Mouse (Mus musculus) adrenal gland, postnatal 4 days (tissue): Measurements from ENCODE around the gene Bdkrb2. TPM values are rescaled to one million over a fixed set of nuclear protein-coding genes. Genes with fewer than 3 reads are reported as not detected.

Source experiments
- DNase-seq, 2 experiments: peaks; one replicate each; pipeline ENCODE4 v3.0.0; 2021 to 2022; ENCODE audit warnings: low spot score in 2 of 2, mixed read lengths in 2 of 2
- total RNA-seq, 2 experiments: library from RNA; stranded (reverse); gene quantifications; 2 replicates each; pipeline ENCODE4 v1.2.3; 2021

Gene Bdkrb2
- total RNA-seq, 2 experiments from 2014 or later = 9.6 to 10.7 TPM

GRCm38 (mm10) chr12:105584851-105585250 lies 21.8 kb downstream of the Bdkrb2 start:
- peak; percentile 45 to 63 for DNase-seq

GRCm38 (mm10) chr12:105587526-105587925 lies 24.5 kb downstream of the Bdkrb2 start:
- no peak for DNase-seq

DNA sequence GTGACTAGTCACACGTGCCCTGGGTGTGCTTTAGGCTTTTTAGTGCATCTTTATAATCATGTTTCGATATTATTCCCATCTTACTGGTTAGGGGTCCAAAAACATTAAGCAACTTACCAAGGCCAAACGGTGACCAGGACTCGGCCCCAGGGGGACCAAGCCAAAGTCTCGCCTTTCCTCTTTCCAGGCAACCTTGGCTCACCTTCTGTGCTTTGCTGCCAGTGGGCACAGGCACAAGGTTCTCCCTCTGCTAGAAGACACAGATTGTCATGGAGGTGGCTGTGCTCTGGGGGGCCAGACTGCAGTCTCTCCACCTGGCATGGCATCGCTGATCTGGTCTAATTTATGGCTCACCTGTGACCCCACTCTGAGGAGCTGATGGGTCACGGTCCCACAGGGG lies 27.8 kb downstream of the Bdkrb2 start:
- no peak for DNase-seq

- DNase-seq = no peak
Measured at GRCm38 (mm10) chr12:105592361-105592761, 29.3 kb downstream of the Bdkrb2 start.

- DNase-seq = no peak
Measured at GRCm38 (mm10) chr12:105593471-105593870, 30.4 kb downstream of the Bdkrb2 start.

DNA sequence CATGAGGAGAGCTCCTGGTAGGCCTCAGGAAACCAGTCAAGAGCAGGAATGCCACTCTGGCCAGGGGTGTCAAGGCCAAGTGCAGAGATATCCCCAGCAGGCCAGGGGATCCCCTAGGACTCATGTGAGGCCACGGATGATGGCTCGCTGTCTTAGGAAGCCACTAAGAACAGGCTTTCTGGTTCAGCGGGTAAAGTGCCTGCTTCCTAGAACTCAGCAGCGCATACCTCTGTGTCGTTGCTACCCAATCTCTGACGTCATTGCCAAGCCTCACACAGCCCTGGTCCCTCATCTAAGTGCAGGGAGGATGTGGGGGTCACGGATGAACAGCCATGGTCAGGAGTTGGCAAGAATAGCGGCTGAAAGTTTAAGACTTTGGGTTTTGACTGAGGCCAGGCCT lies 34.1 kb downstream of the Bdkrb2 start:
- DNase-seq = no peak

GRCm38 (mm10) chr12:105598503-105598902 lies 35.5 kb downstream of the Bdkrb2 start:
- DNase-seq = no peak

DNA sequence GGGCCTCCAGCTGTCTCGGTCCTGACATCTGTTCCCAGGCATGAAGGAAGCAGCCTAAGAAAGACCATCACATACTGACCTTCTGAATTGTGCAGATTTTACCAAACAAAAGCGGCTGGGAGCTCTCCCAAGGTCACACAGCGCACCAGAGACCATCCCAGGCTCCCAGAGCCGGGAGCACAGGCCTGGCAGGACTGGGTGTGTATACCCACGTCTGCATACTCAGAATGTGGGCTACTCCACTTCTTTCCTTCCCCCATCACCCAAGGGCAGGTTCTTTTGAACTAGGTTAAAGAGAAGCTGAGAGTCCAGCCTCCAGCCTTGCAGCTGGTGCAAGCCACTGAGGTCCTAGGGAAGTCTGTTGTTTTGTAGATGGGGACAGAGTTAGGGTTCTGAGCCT lies 36.1 kb downstream of the Bdkrb2 start:
- no peak for DNase-seq

- no peak for DNase-seq
Measured at GRCm38 (mm10) chr12:105601586-105601985, 38.6 kb downstream of the Bdkrb2 start.

DNA sequence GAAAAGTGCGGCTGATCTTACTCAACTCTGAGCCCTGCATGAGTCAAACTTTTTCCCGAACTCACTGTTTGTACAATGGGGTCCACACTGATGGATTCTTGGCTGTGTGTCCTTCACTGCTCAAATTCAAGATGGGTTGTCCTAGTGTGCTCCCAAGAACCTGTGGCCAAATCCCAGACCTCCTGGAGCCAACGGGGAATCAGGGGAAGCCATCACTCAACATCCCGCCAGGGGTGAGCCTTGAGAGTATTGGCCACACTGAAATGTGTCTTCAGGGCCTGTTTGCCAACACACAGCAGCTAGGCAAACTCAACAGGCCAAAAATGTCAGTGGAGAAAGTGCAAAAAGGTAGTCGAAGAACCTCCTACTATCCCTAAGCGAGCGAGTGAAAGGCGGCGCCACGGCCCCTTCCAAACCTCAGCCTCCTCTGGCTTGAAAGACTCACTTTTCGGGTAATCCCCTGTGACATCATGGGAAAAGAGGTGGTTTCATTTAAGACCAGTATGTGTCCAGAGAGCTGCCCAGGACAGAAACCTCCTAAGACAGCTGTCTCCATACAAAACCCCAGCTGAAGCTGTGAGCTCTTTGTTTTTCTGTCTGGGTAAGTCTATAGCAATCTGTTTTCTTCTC lies 39.7 kb downstream of the Bdkrb2 start, which contains the start of gene Bdkrb1:
Bdkrb1 (plus strand) TSS at position 505 of the 630 bp plus-strand sequence.
- DNase-seq = no peak

- no peak for DNase-seq
Measured at GRCm38 (mm10) chr12:105603904-105604303, 40.9 kb downstream of the Bdkrb2 start.

DNA sequence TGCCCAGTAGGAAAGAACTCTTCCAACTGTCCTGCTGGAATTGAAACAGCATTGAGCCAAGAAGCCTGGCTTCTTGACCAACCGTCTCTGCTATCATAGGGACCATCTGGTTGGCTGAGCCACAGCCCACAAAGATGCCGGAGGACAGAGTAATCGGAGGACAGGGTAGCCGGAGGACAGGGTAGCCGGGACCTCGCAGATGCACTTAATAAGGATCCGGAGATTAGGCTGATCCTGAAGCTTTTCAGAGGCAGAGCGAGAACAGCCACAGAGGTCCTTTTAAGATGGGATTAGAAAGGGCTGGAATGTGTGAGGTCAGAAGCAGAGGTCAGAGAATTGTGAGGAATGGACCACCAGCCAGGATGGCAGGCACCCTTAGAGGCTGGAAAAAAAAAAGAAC lies 42.2 kb downstream of the Bdkrb2 start:
- DNase-seq = no peak

GRCm38 (mm10) chr12:105606881-105607280 lies 43.9 kb downstream of the Bdkrb2 start:
- DNase-seq = no peak

GRCm38 (mm10) chr12:105611045-105611444 lies 48.0 kb downstream of the Bdkrb2 start:
- no peak for DNase-seq

- DNase-seq = peak in 1 of 2 experiments; percentile 18
Measured at GRCm38 (mm10) chr12:105611748-105612147, 48.7 kb downstream of the Bdkrb2 start.

- DNase-seq = no peak
Measured at GRCm38 (mm10) chr12:105613559-105613958, 50.5 kb downstream of the Bdkrb2 start.

DNA sequence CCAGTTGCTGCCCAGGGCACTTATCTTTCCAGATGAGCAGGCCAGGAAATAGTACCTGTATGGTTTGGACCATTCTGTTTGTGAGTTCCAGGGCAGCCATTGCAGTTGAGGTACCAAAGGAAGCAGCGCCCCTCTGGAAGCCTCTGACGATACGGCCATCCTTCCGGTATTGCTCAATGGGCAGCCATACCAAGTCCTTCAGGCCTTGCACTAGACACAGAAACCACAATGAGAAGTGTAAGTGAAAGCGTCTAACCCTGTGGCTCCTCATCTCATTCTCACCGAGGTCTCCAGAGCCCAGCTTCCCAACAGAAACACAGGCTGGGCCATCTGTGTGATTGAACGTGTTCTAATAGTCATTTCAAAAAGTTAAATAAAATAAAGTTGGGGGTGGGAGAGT lies 59.0 kb downstream of the Bdkrb2 start:
- DNase-seq = no peak

GRCm38 (mm10) chr12:105622981-105623539 lies 60.0 kb downstream of the Bdkrb2 start:
- DNase-seq = no peak

- DNase-seq = no peak
Measured at GRCm38 (mm10) chr12:105625798-105626197, 62.8 kb downstream of the Bdkrb2 start.

GRCm38 (mm10) chr12:105634374-105635067 lies 71.5 kb downstream of the Bdkrb2 start:
- no peak for DNase-seq

DNA sequence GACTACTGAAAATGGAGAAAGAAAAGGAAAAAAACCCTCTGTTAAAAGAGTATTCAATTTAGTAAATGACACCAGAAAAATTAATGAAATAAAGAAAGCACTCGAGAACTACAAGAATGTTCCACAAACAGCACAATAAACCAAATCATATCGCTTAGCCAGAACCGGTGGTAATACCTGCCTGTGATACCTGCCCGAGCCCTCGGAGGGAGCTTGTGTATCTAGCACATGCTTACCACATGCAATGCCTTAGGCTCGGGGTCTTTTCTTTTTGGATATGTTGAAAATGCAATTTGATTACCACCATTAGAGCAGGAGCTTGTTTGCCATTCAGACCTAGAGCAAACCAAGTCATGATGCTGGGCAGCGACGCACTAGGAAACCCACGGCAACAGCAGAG lies 73.5 kb downstream of the Bdkrb2 start:
- DNase-seq = no peak

- no peak for DNase-seq
Measured at GRCm38 (mm10) chr12:105637554-105637953, 74.5 kb downstream of the Bdkrb2 start.
